Mouse (Mus musculus): ENCODE measurements at regions not wholly inside any gene's neighbourhood (a gene's known extent, or its start where the extent isn't known, plus 50 kb on each side); places are given as distances from the start of the nearest gene placed in this dataset.

DNA sequence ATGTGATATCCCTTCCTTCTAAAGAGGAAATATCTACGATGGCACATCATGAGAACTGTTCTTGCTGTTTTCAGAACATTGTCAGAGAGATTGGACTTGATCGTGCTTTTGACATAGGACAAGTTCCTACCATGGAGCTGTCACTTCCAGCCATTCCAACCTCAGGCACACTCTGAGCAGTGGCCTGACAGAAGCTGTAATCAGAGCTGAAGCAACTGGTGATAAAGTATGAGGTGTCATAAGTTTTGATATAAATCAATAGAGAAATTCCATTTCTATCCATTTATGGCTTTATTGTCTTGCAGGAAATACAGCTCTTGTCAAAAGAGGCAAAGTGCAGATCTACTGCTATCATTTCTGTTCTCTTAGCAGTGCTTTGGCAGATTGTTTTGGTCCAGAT, 603.7 kb upstream of the Adam24 start:
- TF ChIP-seq CTCF (conservative IDR thresholded peaks at IDR 0.05; ENCODE audit: low read length) (no peak), POU5F1 (IDR thresholded peaks at IDR 0.05; ENCODE audit: borderline replicate concordance, low read length) (no peak)
